Mouse (Mus musculus) CD4-positive helper T cell, adult 2 months (primary cell): ENCODE results near the gene Sik2.

Experiments
- DNase-seq: peaks from one replicate; pipeline ENCODE4 v3.0.0-alpha.2; 2012; ENCODE audit warnings: low read depth, missing footprints, low spot score

Sik2 gene

GRCm38 (mm10) chr9:50920933-50921895 lies 87.7 kb downstream of the Sik2 start:
- DNase-seq: no peak

- no peak for DNase-seq
These were observed 89.3 kb downstream of the Sik2 start for GRCm38 (mm10) chr9:50919554-50919953.

GRCm38 (mm10) chr9:50918131-50918530 lies 90.7 kb downstream of the Sik2 start:
- no peak for DNase-seq

- no peak for DNase-seq
These were observed 96.9 kb downstream of the Sik2 start for GRCm38 (mm10) chr9:50911861-50912515.

- DNase-seq: peak; percentile 58
These were observed 103.6 kb downstream of the Sik2 start for GRCm38 (mm10) chr9:50905321-50905720.

- DNase-seq: peak; percentile 50
These were observed 104.6 kb downstream of the Sik2 start for GRCm38 (mm10) chr9:50904196-50904847.

GRCm38 (mm10) chr9:50900026-50900920 lies 108.6 kb downstream of the Sik2 start:
- no peak for DNase-seq

GRCm38 (mm10) chr9:50893665-50894064 lies 115.2 kb downstream of the Sik2 start:
- no peak for DNase-seq

GRCm38 (mm10) chr9:50890494-50891090 lies 118.3 kb downstream of the Sik2 start:
- DNase-seq: no peak

GRCm38 (mm10) chr9:50889964-50890363 lies 118.9 kb downstream of the Sik2 start:
- no peak for DNase-seq

GRCm38 (mm10) chr9:50889211-50889610 lies 119.7 kb downstream of the Sik2 start:
- DNase-seq: no peak

GRCm38 (mm10) chr9:50887351-50887750 lies 121.5 kb downstream of the Sik2 start:
- no peak for DNase-seq

- DNase-seq: no peak
These were observed 122.0 kb downstream of the Sik2 start for GRCm38 (mm10) chr9:50886870-50887269.

- DNase-seq: no peak
These were observed 123.3 kb downstream of the Sik2 start for GRCm38 (mm10) chr9:50885600-50885987.

GRCm38 (mm10) chr9:50884741-50885599 lies 123.9 kb downstream of the Sik2 start:
- no peak for DNase-seq

GRCm38 (mm10) chr9:50884093-50884492 lies 124.8 kb downstream of the Sik2 start:
- no peak for DNase-seq

- no peak for DNase-seq
These were observed 126.7 kb downstream of the Sik2 start for GRCm38 (mm10) chr9:50882183-50882582.

GRCm38 (mm10) chr9:50877431-50877830 lies 131.4 kb downstream of the Sik2 start:
- no peak for DNase-seq

- DNase-seq: no peak
These were observed 132.6 kb downstream of the Sik2 start for GRCm38 (mm10) chr9:50876287-50876686.

GRCm38 (mm10) chr9:50875470-50875869 lies 133.4 kb downstream of the Sik2 start:
- no peak for DNase-seq
